In genomic region chr16:91936340-91937030, GRCm38 (mm10) we compare ENCODE assay signal across 9 mouse cellular contexts.
A peak's percentile ranks its signal among the peaks of the same experiment; 100 is the strongest.
DNase-seq lines count a peak whose midpoint lies in the region; ATAC-seq lines count a peak whose summit lies in the region.
"Had no signal": no experiment of that assay in that cellular context is flagged by ENCODE, and none has a peak within 500 bp of the region (broad histone marks: within the 10 kb centered on the region; RNA-seq: fewer than 3 reads in every experiment).

No protein-coding gene starts in this region.

- 0 out of 2 replicates have a peak overlapping the region, but pooled peaks have one; percentile 19 for H3K27ac ChIP-seq in hindbrain, embryonic 10.5 days
- no peak overlapping the region for H3K27ac ChIP-seq in hindbrain, embryonic 12.5 days
- H3K27ac ChIP-seq in intestine, embryonic 15.5 days, result no peak overlapping the region
- H3K27ac ChIP-seq: stomach, embryonic 15.5 days had no signal

- no peaks in the 10 kb centered on the region for H3K9me3 ChIP-seq in hindbrain, embryonic 10.5 days
- no peaks in the 10 kb centered on the region for H3K9me3 ChIP-seq in hindbrain, embryonic 12.5 days (replicated peaks)
- H3K9me3 ChIP-seq in intestine, embryonic 15.5 days, result no peaks in the 10 kb centered on the region
- H3K9me3 ChIP-seq: stomach, embryonic 15.5 days had no signal

- intact Hi-C loops in left cerebral cortex, postnatal 25 days (cut with DNase I), result loop anchor here (1.0 to 10.0 kb wide), 4 partner anchors 122 to 528 kb away; partner anchors contain the start of genes Gm49711, Mrps6 and Slc5a3

- 53% methylated on average over 10 of the region's 10 CpGs for WGBS in hindbrain, embryonic 10.5 days
- WGBS in hindbrain, embryonic 12.5 days, result 49% methylated on average over 10 of the region's 10 CpGs
- WGBS in intestine, embryonic 15.5 days, result 49% methylated on average over 10 of the region's 10 CpGs

- H3K27me3 ChIP-seq in hindbrain, embryonic 10.5 days (ENCODE audit: insufficient read depth, poor library complexity, severe bottlenecking), result no peaks in the 10 kb centered on the region
- H3K27me3 ChIP-seq in hindbrain, embryonic 12.5 days, result no peaks in the 10 kb centered on the region
- no peaks in the 10 kb centered on the region for H3K27me3 ChIP-seq in intestine, embryonic 15.5 days (replicated peaks)
- H3K27me3 ChIP-seq in splenic B cell, adult 2 months (ENCODE audit: control insufficient read depth, insufficient read depth, low read length, poor library complexity, severe bottlenecking), result peaks cover 3% of the 10 kb centered on the region; the same call in 1 of the 2 replicates
- H3K27me3 ChIP-seq: stomach, embryonic 15.5 days had no signal

- ATAC-seq in hindbrain, embryonic 12.5 days (ENCODE audit: low FRiP score), result no peak
- ATAC-seq in intestine, embryonic 15.5 days, result peak; percentile 6; the same call in 1 of the 2 replicates

- H3K9ac ChIP-seq in hindbrain, embryonic 12.5 days, result no peak overlapping the region
- no peak overlapping the region for H3K9ac ChIP-seq in intestine, embryonic 15.5 days
- H3K9ac ChIP-seq: stomach, embryonic 15.5 days had no signal

- no peak overlapping the region for H3K4me3 ChIP-seq in hindbrain, embryonic 10.5 days
- no peak overlapping the region for H3K4me3 ChIP-seq in hindbrain, embryonic 12.5 days
- H3K4me3 ChIP-seq in intestine, embryonic 15.5 days (replicated peaks), result no peak overlapping the region
- H3K4me3 ChIP-seq: stomach, embryonic 15.5 days had no signal

- peak; percentile 86 for DNase-seq in hindbrain, embryonic 10.5 days (ENCODE audit: low spot score)
- peak; percentile 96 to 99 for DNase-seq in cerebellum, postnatal 10 days
- peak; percentile 80 to 90 for DNase-seq in frontal cortex, postnatal 36 days (ENCODE audit: low spot score in 2 of 2)
- peak; percentile 81 to 86 for DNase-seq in left cerebral cortex, postnatal 25 days (ENCODE audit: low spot score in 2 of 2)
- DNase-seq in naive thymus-derived CD4-positive, alpha-beta T cell, adult 2 months (ENCODE audit: low read depth), result peak; percentile 93
- DNase-seq in splenic B cell, adult 2 months (ENCODE audit: low read depth, low spot score), result peak; percentile 92

- H3K4me1 ChIP-seq in hindbrain, embryonic 10.5 days (replicated peaks), result no peaks in the 10 kb centered on the region
- H3K4me1 ChIP-seq in hindbrain, embryonic 12.5 days, result 0 out of 2 replicates have a peak, but pooled peaks cover 2% of the 10 kb centered on the region
- H3K4me1 ChIP-seq in intestine, embryonic 15.5 days (replicated peaks), result 0 out of 2 replicates have a peak, but pooled peaks cover 3% of the 10 kb centered on the region

- no peaks in the 10 kb centered on the region for H3K36me3 ChIP-seq in hindbrain, embryonic 10.5 days
- no peaks in the 10 kb centered on the region for H3K36me3 ChIP-seq in hindbrain, embryonic 12.5 days
- H3K36me3 ChIP-seq in intestine, embryonic 15.5 days, result no peaks in the 10 kb centered on the region
- H3K36me3 ChIP-seq in splenic B cell, adult 2 months (ENCODE audit: control insufficient read depth, insufficient read depth, low read length, poor library complexity, severe bottlenecking), result no peaks in the 10 kb centered on the region
- H3K36me3 ChIP-seq: stomach, embryonic 15.5 days had no signal

- no peak overlapping the region for H3K4me2 ChIP-seq in hindbrain, embryonic 12.5 days (replicated peaks)
- H3K4me2 ChIP-seq in intestine, embryonic 15.5 days (replicated peaks), result no peak overlapping the region
- H3K4me2 ChIP-seq: stomach, embryonic 15.5 days had no signal
